Mouse (Mus musculus) liver (tissue): ENCODE results near the gene Shisal1.

Experiments
- DNase-seq: peaks from one replicate; pipeline ENCODE4 v3.0.0-alpha.2; 2020; ENCODE audit warnings: mixed read lengths

Shisal1 gene

DNA sequence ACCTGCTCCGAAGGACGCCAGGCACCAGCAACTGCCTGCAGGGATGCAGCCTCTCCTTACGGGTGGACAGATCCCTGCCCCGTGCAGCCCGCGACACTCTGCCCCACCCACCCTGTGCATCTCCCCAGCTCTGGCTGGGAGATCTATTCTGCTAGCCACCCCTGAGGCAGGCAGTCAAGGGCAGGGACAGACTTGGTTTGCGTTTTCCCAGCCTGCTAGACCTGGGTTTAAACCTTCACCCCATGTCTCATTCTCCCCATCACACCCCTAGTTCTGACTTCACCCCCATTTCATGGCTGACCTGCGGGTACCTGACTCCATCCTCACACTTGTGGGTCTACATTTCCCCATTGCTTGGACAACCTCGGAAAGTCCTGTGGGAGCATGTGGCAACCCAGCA, at the start of gene Shisal1:
Gene Shisal1 (minus strand): TSS at position 101 of the 400 bp plus-strand sequence.
- DNase-seq: no peak

GRCm38 (mm10) chr15:84490486-84490885, 43.6 kb upstream of the Shisal1 start:
- DNase-seq: no peak

- no peak for DNase-seq
These were observed 37.4 kb upstream of the Shisal1 start for GRCm38 (mm10) chr15:84484255-84484654.

DNA sequence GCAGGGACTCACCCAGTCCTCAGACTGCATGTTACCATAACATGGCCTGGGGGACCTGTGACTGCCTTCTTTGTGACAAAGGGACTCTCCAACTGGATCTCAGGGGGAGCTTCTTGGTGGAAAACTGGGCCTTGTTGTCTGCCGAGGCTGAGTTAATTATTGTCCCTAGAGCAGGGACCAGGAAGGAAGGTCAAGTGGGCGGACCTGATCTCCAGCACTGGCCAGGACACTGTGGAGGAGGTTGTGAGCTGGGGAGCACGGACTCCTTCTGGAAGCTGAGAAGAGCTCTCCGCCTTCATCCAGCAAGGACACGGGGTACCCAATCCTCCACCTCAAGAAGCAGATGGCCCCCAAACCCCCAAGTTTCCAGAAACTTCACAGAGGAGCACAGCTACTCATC, 36.7 kb upstream of the Shisal1 start:
- peak; percentile 22 for DNase-seq

GRCm38 (mm10) chr15:84481259-84481877, 34.5 kb upstream of the Shisal1 start:
- DNase-seq: no peak

- no peak for DNase-seq
These were observed 22.5 kb upstream of the Shisal1 start for GRCm38 (mm10) chr15:84469391-84469790.

GRCm38 (mm10) chr15:84467761-84468160, 20.9 kb upstream of the Shisal1 start:
- DNase-seq: no peak

- DNase-seq: no peak
These were observed 19.8 kb upstream of the Shisal1 start for GRCm38 (mm10) chr15:84466458-84467267.

DNA sequence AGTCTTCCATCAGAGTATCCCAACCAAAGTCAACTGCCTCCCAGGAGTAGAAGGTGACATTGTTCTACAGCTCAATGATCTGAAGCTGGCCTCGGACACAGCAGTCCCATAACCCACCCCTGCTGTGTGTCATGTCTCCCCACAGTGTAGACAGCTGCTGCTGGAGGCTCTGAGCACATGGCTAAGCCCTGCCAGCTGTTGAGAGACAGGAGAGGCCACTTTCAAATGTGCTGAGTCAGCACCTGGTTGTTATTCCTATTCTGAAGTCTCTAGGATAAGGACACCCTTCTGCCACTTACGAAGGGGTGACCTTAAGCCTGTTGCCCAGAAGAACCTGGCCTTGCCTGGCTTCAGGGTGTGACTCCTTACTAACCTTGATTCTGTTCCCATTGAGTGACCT, 14.5 kb upstream of the Shisal1 start:
- DNase-seq: no peak

- no peak for DNase-seq
These were observed 12.1 kb upstream of the Shisal1 start for GRCm38 (mm10) chr15:84458983-84459382.

- DNase-seq: no peak
These were observed 8.4 kb upstream of the Shisal1 start for GRCm38 (mm10) chr15:84455286-84455685.

GRCm38 (mm10) chr15:84453091-84453490, 6.2 kb upstream of the Shisal1 start:
- no peak for DNase-seq

GRCm38 (mm10) chr15:84450441-84451183, 3.7 kb upstream of the Shisal1 start:
- peak; percentile 43 for DNase-seq

GRCm38 (mm10) chr15:84445812-84446716, 833 bp downstream of the Shisal1 start:
- DNase-seq: no peak

DNA sequence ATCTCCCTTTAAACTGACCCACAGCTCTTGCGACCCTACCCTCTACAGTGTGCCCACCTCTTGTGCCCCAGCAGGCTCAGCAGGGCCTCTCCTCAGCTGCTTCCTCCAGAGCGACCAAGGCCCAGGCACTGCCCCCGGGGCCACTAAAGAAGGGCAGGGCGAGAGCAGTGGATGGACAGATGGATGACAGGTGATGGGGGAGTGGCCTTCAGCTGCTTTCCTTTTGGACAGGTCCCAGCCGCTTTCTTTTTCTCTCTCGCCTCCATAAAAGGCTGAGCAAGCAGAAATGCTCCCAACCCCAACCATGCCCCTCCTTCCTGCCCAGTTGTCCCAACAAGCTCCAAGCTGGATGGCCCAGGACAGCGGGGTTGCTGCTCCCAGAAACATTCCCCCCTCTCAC, 2.7 kb downstream of the Shisal1 start:
- no peak for DNase-seq

DNA sequence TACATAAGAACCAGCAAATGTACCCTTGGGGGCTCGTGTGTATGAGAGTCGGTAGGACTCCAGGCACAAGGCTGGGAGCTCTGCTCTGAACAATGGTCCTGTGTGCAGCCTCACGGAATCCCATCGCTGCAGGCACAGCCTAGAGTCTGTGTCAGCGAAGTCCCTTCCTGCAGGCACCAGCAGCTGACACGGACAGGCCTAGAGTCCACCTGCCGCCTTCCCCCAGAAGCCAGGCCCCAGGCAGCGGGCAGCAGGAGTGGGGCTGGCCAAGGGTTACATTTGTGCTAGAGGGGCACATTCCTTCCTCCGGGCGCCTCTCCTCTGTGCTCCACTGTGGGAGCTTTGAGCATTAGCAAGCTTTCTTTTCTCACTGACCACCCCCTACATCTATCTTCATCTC, 3.3 kb downstream of the Shisal1 start:
- no peak for DNase-seq

DNA sequence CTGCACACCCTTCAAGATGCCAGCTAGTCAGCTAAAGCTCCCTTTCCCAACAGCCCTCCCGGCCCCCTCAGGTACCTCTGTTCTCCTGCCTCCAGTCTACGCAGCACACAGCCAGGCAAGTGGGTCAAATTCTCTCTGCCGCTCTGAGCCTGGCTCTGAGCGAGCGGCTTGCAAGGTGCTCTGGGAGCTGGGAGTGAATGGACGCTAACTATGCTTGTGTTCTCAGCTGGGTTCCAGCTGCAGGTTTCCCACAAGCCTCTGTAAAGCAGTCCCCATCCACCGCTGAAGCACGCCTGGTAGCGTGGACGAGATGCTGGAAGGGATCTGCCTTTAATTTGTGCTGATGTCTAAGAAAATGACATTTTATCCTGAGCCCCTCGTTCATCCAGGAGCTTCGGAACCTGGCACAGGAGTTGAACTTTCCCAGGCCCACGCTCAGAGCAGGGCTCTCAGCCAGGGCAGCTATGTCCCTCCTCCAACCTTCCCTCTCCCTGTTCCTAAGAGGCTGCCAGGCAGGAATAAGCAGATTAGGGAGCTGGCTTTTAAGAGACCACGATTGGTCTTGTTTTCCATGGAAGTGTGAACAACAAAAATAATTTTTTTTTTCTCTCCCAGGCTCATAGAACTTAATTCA, 5.1 kb downstream of the Shisal1 start:
- DNase-seq: no peak

DNA sequence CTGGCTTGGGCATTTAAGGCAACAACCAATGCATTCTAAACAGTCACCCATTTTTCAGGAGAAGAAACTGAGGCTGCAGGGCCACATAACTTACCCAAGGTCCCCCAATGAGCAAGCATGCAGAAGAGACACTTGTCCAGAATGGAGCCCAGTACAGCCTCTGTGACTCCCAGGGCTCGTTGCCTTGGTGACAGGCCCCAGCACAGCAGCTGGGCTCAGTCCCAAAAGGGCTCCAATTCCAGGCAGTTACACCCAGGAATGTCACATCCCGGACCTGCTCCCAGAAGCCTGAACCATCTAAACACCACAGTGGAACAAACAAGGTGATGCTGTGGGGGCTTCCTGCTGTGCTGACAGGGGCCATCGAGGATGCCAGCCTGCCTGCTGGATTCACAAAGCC, 6.1 kb downstream of the Shisal1 start:
- no peak for DNase-seq

DNA sequence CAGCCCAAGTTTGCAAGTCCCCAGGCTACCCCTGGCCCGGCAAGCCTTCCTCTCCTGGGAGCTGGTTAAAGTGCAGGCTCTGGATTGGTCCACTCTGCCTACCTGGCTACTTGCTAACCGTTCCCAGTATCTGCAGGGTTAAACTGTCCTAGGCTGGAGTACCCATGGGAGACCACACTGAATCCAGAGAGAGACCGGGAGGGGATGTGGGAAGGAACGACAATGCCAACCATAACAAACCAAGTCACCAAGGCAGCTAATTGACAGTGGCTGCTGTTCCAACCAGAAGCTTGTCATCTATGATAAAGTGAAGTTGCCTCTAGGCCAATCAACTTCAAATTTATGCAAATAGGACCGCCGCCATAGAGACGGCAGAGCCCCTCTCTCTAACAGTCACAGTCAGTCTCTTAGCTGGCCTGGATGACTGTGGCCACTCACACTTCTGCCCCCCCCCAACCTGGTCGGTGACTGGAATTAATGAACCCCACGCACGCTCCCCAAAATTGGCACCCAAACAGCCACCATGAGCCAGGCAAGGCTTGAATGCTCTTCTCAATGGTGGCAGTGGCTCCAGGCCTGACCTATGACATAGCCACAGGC, 13.2 kb downstream of the Shisal1 start:
- DNase-seq: no peak

DNA sequence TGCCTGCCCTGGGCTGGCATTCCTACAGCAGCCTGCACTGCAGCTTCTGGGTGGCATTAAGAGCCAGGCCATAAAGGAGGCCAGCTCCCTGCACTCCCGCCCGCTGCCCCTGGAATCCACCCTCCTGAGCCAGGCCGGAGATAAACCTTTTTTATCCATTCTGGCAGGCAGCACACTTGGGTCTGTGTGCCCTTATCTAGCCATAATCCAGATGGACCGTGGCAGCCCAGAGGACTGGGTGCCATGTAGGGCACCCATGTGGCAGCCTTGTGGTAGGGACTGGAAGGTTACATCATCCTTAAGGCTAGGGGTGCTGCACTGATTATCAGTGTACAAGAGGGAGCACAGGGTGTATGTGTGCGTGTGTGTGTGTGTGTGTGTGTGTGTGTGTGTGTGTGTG, 16.4 kb downstream of the Shisal1 start:
- DNase-seq: no peak

DNA sequence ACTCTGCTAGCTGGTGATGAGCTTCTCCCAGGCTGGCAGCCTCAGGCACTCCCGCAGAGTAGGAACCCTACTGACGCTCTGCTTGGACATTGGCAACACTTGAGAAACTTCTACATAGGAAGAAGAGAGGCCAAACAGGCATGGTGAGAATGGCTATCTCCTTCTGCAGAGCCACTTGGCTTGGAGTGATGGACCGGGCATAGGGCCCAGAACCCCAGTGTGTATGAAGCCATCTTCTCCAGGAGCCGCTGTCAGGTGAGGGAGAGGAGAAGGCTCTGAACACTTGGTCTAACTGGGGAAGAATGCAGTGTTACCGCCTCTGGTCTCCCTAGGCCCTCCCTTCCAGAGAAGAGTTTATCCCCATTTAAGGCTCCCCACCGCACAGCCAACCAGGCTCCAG, 19.3 kb downstream of the Shisal1 start:
- no peak for DNase-seq

DNA sequence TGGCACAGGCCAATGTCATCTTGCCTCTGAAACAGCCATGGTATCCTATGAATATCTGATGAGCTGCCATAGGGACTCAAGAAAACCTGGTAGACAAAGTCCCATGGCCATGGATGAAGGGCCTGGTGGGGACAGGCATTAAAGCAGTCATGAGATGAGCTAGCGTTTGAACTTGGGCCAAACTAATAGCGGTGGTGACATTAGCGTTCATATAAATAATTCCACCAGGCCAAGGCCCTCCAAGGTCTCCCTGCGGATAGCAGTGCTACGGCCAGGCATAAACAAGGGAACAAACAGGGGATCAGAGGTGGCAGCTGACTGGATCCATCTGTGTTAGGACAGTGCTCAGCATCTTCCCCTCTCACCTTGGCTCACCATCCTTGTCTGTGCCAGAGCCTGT, 21.2 kb downstream of the Shisal1 start:
- no peak for DNase-seq
